Mouse (Mus musculus) R1 (cell line): ENCODE measurements at regions not wholly inside any gene's neighbourhood (a gene's known extent, or its start where the extent isn't known, plus 50 kb on each side); places are given as distances from the start of the nearest gene placed in this dataset.
A peak's percentile ranks its signal among the peaks of the same experiment; 100 is the strongest.

ENCODE experiments used
- DNase-seq: peaks from one replicate; pipeline ENCODE4 v3.0.0-alpha.2; 2018; ENCODE audit warnings: low read depth, low spot score

- no peak for DNase-seq
Observed at GRCm38 (mm10) chr2:114828192-114828591, 173.4 kb upstream of the Dph6 start.

GRCm38 (mm10) chr2:114835694-114836093 lies 180.9 kb upstream of the Dph6 start:
- no peak for DNase-seq

- peak; percentile 4 for DNase-seq
Observed at GRCm38 (mm10) chr2:114843696-114844388, 189.1 kb upstream of the Dph6 start.

GRCm38 (mm10) chr2:114844389-114844771 lies 189.6 kb upstream of the Dph6 start:
- no peak for DNase-seq

- no peak for DNase-seq
Observed at GRCm38 (mm10) chr2:114848439-114848838, 193.7 kb upstream of the Dph6 start.

- no peak for DNase-seq
Observed at GRCm38 (mm10) chr2:114848914-114849313, 194.2 kb upstream of the Dph6 start.

GRCm38 (mm10) chr2:114853715-114854530 lies 199.2 kb upstream of the Dph6 start:
- DNase-seq = peak; percentile 67

GRCm38 (mm10) chr2:114872272-114872671 lies 217.5 kb upstream of the Dph6 start:
- DNase-seq = no peak

GRCm38 (mm10) chr2:114873090-114873489 lies 218.3 kb upstream of the Dph6 start:
- no peak for DNase-seq

GRCm38 (mm10) chr2:114879084-114879483 lies 224.3 kb upstream of the Dph6 start:
- no peak for DNase-seq

GRCm38 (mm10) chr2:114879784-114880183 lies 225.0 kb upstream of the Dph6 start:
- no peak for DNase-seq

- no peak for DNase-seq
Observed at GRCm38 (mm10) chr2:114885734-114886260, 231.0 kb upstream of the Dph6 start.

- DNase-seq = no peak
Observed at GRCm38 (mm10) chr2:114898812-114899211, 244.0 kb upstream of the Dph6 start.

GRCm38 (mm10) chr2:114911845-114912500 lies 257.2 kb upstream of the Dph6 start:
- DNase-seq = no peak

GRCm38 (mm10) chr2:114915025-114915690 lies 260.4 kb upstream of the Dph6 start:
- no peak for DNase-seq

GRCm38 (mm10) chr2:114918420-114919332 lies 263.9 kb upstream of the Dph6 start:
- DNase-seq = peak; percentile 22

- DNase-seq = no peak
Observed at GRCm38 (mm10) chr2:114923911-114924310, 269.1 kb upstream of the Dph6 start.

GRCm38 (mm10) chr2:114935436-114935835 lies 280.7 kb upstream of the Dph6 start:
- DNase-seq = peak; percentile 1

- DNase-seq = no peak
Observed at GRCm38 (mm10) chr2:114938416-114939147, 283.8 kb upstream of the Dph6 start.

- no peak for DNase-seq
Observed at GRCm38 (mm10) chr2:114966111-114966510, 311.3 kb upstream of the Dph6 start.
